ENCODE assay signal across 27 mouse cellular contexts in the genomic region with DNA sequence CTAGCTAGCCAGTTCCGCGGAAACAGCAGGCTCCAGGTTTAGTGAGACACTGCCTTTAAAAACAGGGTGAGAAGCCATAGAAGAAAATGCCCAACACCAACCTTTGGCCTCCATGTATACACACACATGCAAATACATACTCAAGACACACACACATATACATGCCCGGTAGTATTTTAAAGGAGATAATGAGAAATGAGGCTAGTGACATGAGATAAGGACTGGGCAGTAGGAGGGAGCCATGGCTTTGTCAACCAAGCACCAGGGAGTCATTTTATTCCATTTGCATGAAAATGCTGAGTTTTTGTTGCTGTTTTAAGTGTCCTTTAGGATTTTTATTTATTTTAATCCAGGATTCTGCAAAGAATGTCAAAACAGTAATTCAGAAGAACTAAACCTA. TPM values are rescaled to one million over a fixed set of nuclear protein-coding genes. Genes with fewer than 3 reads are reported as not detected.
DNase-seq lines count a peak whose midpoint lies in the region; ATAC-seq and TF ChIP-seq lines count a peak whose summit lies in the region.
"Had no signal": no experiment of that assay in that cellular context is flagged by ENCODE, and none has a peak within 500 bp of the region (broad histone marks: within the 10 kb centered on the region; RNA-seq: fewer than 3 reads in every experiment).

No protein-coding gene starts in this region.

- no peak for TF ChIP-seq CTCF in liver, embryonic 14.5 days (IDR thresholded peaks at IDR 0.05; ENCODE audit: low read depth)
- no peak for TF ChIP-seq CTCF in small intestine, adult 2 months (IDR thresholded peaks at IDR 0.05; ENCODE audit: extremely low read depth, insufficient read length, insufficient replicate concordance, low read depth, low read length)

- H3K36me3 ChIP-seq in midbrain, embryonic 11.5 days (ENCODE audit: control insufficient read depth, insufficient read depth, low read length), result no peaks in the 10 kb centered on the region
- H3K36me3 ChIP-seq in midbrain, embryonic 10.5 days, result no peaks in the 10 kb centered on the region
- no peaks in the 10 kb centered on the region for H3K36me3 ChIP-seq in intestine, embryonic 16.5 days (ENCODE audit: control insufficient read depth, insufficient read depth, low read length)
- no peaks in the 10 kb centered on the region for H3K36me3 ChIP-seq in liver, embryonic 14.5 days (replicated peaks; ENCODE audit: control insufficient read depth, insufficient read depth, low read depth)
- no peaks in the 10 kb centered on the region for H3K36me3 ChIP-seq in small intestine, adult 2 months (ENCODE audit: control insufficient read depth, insufficient read depth, low read length)
- H3K36me3 ChIP-seq: embryonic facial prominence, embryonic 13.5 days; forebrain, embryonic 12.5 days; forebrain, embryonic 15.5 days; heart, embryonic 10.5 days; heart, embryonic 13.5 days; hindbrain, embryonic 15.5 days had no signal

- no peak overlapping the region for H3K27ac ChIP-seq in midbrain, embryonic 11.5 days (ENCODE audit: low read depth, low read length)
- no peak overlapping the region for H3K27ac ChIP-seq in midbrain, embryonic 10.5 days (replicated peaks)
- peak overlapping the region; percentile 89 for H3K27ac ChIP-seq in intestine, embryonic 16.5 days (ENCODE audit: low read length)
- 0 out of 2 replicates have a peak overlapping the region, but pooled peaks have one; percentile 13 for H3K27ac ChIP-seq in liver, embryonic 14.5 days
- H3K27ac ChIP-seq in small intestine, adult 2 months (ENCODE audit: insufficient read depth, low read depth, low read length), result peak overlapping the region; percentile 97
- H3K27ac ChIP-seq: embryonic facial prominence, embryonic 13.5 days; forebrain, embryonic 12.5 days; forebrain, embryonic 15.5 days; heart, adult 2 months; heart, embryonic 10.5 days; heart, embryonic 13.5 days; hindbrain, embryonic 15.5 days had no signal

- no peak overlapping the region for H3K9ac ChIP-seq in midbrain, embryonic 11.5 days (ENCODE audit: low read length)
- no peak overlapping the region for H3K9ac ChIP-seq in intestine, embryonic 16.5 days (ENCODE audit: low read depth, low read length)
- no peak overlapping the region; the same call in 1 of the 2 replicates for H3K9ac ChIP-seq in liver, embryonic 14.5 days (replicated peaks)
- H3K9ac ChIP-seq: embryonic facial prominence, embryonic 13.5 days; forebrain, embryonic 12.5 days; forebrain, embryonic 15.5 days; heart, embryonic 13.5 days; hindbrain, embryonic 15.5 days had no signal

- H3K9me3 ChIP-seq in midbrain, embryonic 11.5 days (ENCODE audit: control insufficient read depth, low read length), result no peaks in the 10 kb centered on the region
- H3K9me3 ChIP-seq in midbrain, embryonic 10.5 days (replicated peaks), result no peaks in the 10 kb centered on the region
- no peaks in the 10 kb centered on the region for H3K9me3 ChIP-seq in intestine, embryonic 16.5 days (ENCODE audit: control insufficient read depth, low read length)
- H3K9me3 ChIP-seq in liver, embryonic 14.5 days (ENCODE audit: control insufficient read depth, low read length), result no peaks in the 10 kb centered on the region
- H3K9me3 ChIP-seq: embryonic facial prominence, embryonic 13.5 days; forebrain, embryonic 12.5 days; forebrain, embryonic 15.5 days; heart, embryonic 10.5 days; heart, embryonic 13.5 days; hindbrain, embryonic 15.5 days had no signal

- TF ChIP-seq EP300 in liver, embryonic 14.5 days (IDR thresholded peaks at IDR 0.05; ENCODE audit: low read depth), result no peak

- no peak for ATAC-seq in midbrain, embryonic 11.5 days (ENCODE audit: low FRiP score)
- ATAC-seq in intestine, embryonic 16.5 days, result no peak
- peak; percentile 66; the same call in 1 of the 2 replicates for ATAC-seq in liver, embryonic 14.5 days (ENCODE audit: insufficient read depth)
- ATAC-seq: activated CD4-positive, CD25-positive, alpha-beta regulatory T cell, adult 4 months; CD4-positive, CD25-positive, alpha-beta regulatory T cell, adult 4 months; forebrain, embryonic 15.5 days had no signal

- H3K4me1 ChIP-seq in midbrain, embryonic 11.5 days (ENCODE audit: control insufficient read depth, insufficient read depth, low read length), result no peaks in the 10 kb centered on the region
- H3K4me1 ChIP-seq in midbrain, embryonic 10.5 days, result no peaks in the 10 kb centered on the region
- peaks cover 18% of the 10 kb centered on the region for H3K4me1 ChIP-seq in intestine, embryonic 16.5 days (ENCODE audit: control insufficient read depth, insufficient read depth, low read length)
- H3K4me1 ChIP-seq in liver, embryonic 14.5 days (replicated peaks; ENCODE audit: control insufficient read depth in 2 of 2, insufficient read depth in 2 of 2, low read length in 1 of 2), result peaks cover 26 to 27% of the 10 kb centered on the region in 2 experiments
- peaks cover 35% of the 10 kb centered on the region for H3K4me1 ChIP-seq in small intestine, adult 2 months (ENCODE audit: control insufficient read depth, insufficient read depth, insufficient read length, low read length)
- H3K4me1 ChIP-seq: embryonic facial prominence, embryonic 13.5 days; forebrain, embryonic 12.5 days; forebrain, embryonic 15.5 days; heart, embryonic 10.5 days; hindbrain, embryonic 15.5 days had no signal

- H3K27me3 ChIP-seq in midbrain, embryonic 11.5 days (ENCODE audit: control insufficient read depth, insufficient read depth, low read length), result no peaks in the 10 kb centered on the region
- H3K27me3 ChIP-seq in midbrain, embryonic 10.5 days (ENCODE audit: low read depth, poor library complexity, severe bottlenecking), result no peaks in the 10 kb centered on the region
- H3K27me3 ChIP-seq in intestine, embryonic 16.5 days (replicated peaks; ENCODE audit: control insufficient read depth, insufficient read depth, low read length), result no peaks in the 10 kb centered on the region
- no peaks in the 10 kb centered on the region for H3K27me3 ChIP-seq in liver, embryonic 14.5 days (ENCODE audit: control insufficient read depth, insufficient read depth, low read length)
- H3K27me3 ChIP-seq in small intestine, adult 2 months (ENCODE audit: control insufficient read depth, insufficient read depth, low read length), result no peaks in the 10 kb centered on the region
- H3K27me3 ChIP-seq: embryonic facial prominence, embryonic 13.5 days; forebrain, embryonic 12.5 days; forebrain, embryonic 15.5 days; heart, embryonic 13.5 days; hindbrain, embryonic 15.5 days had no signal

- 67% methylated on average over 3 of the region's 3 CpGs for WGBS in midbrain, embryonic 11.5 days
- 73% methylated on average over 3 of the region's 3 CpGs for WGBS in midbrain, embryonic 10.5 days
- WGBS in intestine, embryonic 16.5 days, result 57% methylated on average over 3 of the region's 3 CpGs
- WGBS in liver, embryonic 14.5 days (ENCODE audit: insufficient replicate concordance), result 41% methylated on average over 3 of the region's 3 CpGs
- 31% methylated on average over 3 of the region's 3 CpGs for WGBS in small intestine, adult 2 months

- peak; percentile 17 for DNase-seq in midbrain, embryonic 11.5 days (ENCODE audit: low spot score, missing footprints)
- no peak for DNase-seq in midbrain, embryonic 10.5 days (ENCODE audit: low spot score)
- DNase-seq in liver, embryonic 14.5 days (ENCODE audit: low read depth in 3 of 3, low spot score in 3 of 3), result no peak
- no peak for DNase-seq in cerebellum, adult 11 months
- no peak for DNase-seq in thymus, postnatal 10 days (ENCODE audit: low spot score in 2 of 2)
- DNase-seq in cerebellum, adult 9-11 months, result no peak
- DNase-seq: adrenal gland, adult 8-10 months; adrenal gland, postnatal 25 days; cerebellum, adult 18-20 months; cerebellum, adult 9-10 months; cerebellum, postnatal 25 days; gastrocnemius, postnatal 10 days; gastrocnemius, postnatal 36 days; heart, adult 2 months; heart, postnatal 14 days; heart, postnatal 4 days had no signal

- no peak for TF ChIP-seq POLR2A in small intestine, adult 2 months (IDR thresholded peaks at IDR 0.05; ENCODE audit: low read depth, low read length)

- H3K4me2 ChIP-seq in midbrain, embryonic 11.5 days, result no peak overlapping the region
- peak overlapping the region; percentile 1; the same call in 1 of the 2 replicates for H3K4me2 ChIP-seq in intestine, embryonic 16.5 days (ENCODE audit: low read depth, low read length)
- peak overlapping the region; percentile 3; the same call in 1 of the 2 replicates for H3K4me2 ChIP-seq in liver, embryonic 14.5 days (ENCODE audit: low read depth)
- H3K4me2 ChIP-seq: embryonic facial prominence, embryonic 13.5 days; forebrain, embryonic 12.5 days; forebrain, embryonic 15.5 days; heart, embryonic 13.5 days; hindbrain, embryonic 15.5 days had no signal

- H3K4me3 ChIP-seq in midbrain, embryonic 11.5 days (ENCODE audit: low read depth, low read length), result no peak overlapping the region
- no peak overlapping the region for H3K4me3 ChIP-seq in midbrain, embryonic 10.5 days
- H3K4me3 ChIP-seq in intestine, embryonic 16.5 days (ENCODE audit: low read length), result no peak overlapping the region
- H3K4me3 ChIP-seq in liver, embryonic 14.5 days (ENCODE audit: insufficient read depth in 1 of 2, low read depth in 2 of 2, low read length in 2 of 2), result no peak overlapping the region
- no peak overlapping the region for H3K4me3 ChIP-seq in small intestine, adult 2 months (ENCODE audit: low read depth, low read length)
- H3K4me3 ChIP-seq: embryonic facial prominence, embryonic 13.5 days; erythroblast, embryonic 14.5 days; forebrain, embryonic 12.5 days; forebrain, embryonic 15.5 days; heart, adult 2 months; heart, embryonic 10.5 days; heart, embryonic 13.5 days; hindbrain, embryonic 15.5 days had no signal

RNA-seq across cellular contexts. Expression of gene Myo1d, which starts 10.6 kb away (rescaled TPM):
- 2.1 and 2.4 TPM in 2 replicates for polyA plus RNA-seq in midbrain, embryonic 11.5 days (2014; fragmentation: Nextera tagmentation; extraction: Ambion mirVana)
- 2.3 and 2.5 TPM in 2 replicates for polyA plus RNA-seq in midbrain, embryonic 10.5 days (2016; fragmentation: Nextera tagmentation; extraction: Ambion mirVana)
- polyA plus RNA-seq in intestine, embryonic 16.5 days (2015; fragmentation: Nextera tagmentation; extraction: Ambion mirVana), result 80.9 and 97.7 TPM in 2 replicates
- polyA plus RNA-seq in liver, embryonic 14.5 days (2012; rRNA removed), result 3.3 TPM in 2 replicates
- polyA plus RNA-seq in liver, embryonic 14.5 days (2014; fragmentation: Nextera tagmentation; extraction: Ambion mirVana), result 6.8 and 7.5 TPM in 2 replicates
- 66.0 and 139 TPM in 2 replicates for polyA plus RNA-seq in small intestine, adult 2 months (2012; rRNA removed)

RNA-seq across cellular contexts. Expression of gene Tmem98, which starts 19.6 kb away (rescaled TPM):
- polyA plus RNA-seq in midbrain, embryonic 11.5 days (2014; fragmentation: Nextera tagmentation; extraction: Ambion mirVana), result 93.9 and 94.9 TPM in 2 replicates
- 94.5 and 98.0 TPM in 2 replicates for polyA plus RNA-seq in midbrain, embryonic 10.5 days (2016; fragmentation: Nextera tagmentation; extraction: Ambion mirVana)
- polyA plus RNA-seq in intestine, embryonic 16.5 days (2015; fragmentation: Nextera tagmentation; extraction: Ambion mirVana), result 241 and 243 TPM in 2 replicates
- 5.3 and 5.5 TPM in 2 replicates for polyA plus RNA-seq in liver, embryonic 14.5 days (2012; rRNA removed)
- polyA plus RNA-seq in liver, embryonic 14.5 days (2014; fragmentation: Nextera tagmentation; extraction: Ambion mirVana), result 7.3 and 9.5 TPM in 2 replicates
- 100 and 209 TPM in 2 replicates for polyA plus RNA-seq in small intestine, adult 2 months (2012; rRNA removed)
- polyA plus RNA-seq: activated CD4-positive, CD25-positive, alpha-beta regulatory T cell, adult 4 months; CD4-positive, CD25-positive, alpha-beta regulatory T cell, adult 4 months; erythroblast, embryonic 14.5 days had no signal

Comparison
In these comparisons a context has a peak if more than half of its experiments do, and no peak if none do; other contexts are left out.
1. H3K27ac ChIP-seq: peak in intestine, embryonic 16.5 days (single experiment), liver, embryonic 14.5 days (single experiment) and small intestine, adult 2 months (single experiment); none in midbrain, embryonic 11.5 days (single experiment) and midbrain, embryonic 10.5 days (single experiment).